Comparison of ENCODE assay signal across 8 mouse cellular contexts in the genomic region with DNA sequence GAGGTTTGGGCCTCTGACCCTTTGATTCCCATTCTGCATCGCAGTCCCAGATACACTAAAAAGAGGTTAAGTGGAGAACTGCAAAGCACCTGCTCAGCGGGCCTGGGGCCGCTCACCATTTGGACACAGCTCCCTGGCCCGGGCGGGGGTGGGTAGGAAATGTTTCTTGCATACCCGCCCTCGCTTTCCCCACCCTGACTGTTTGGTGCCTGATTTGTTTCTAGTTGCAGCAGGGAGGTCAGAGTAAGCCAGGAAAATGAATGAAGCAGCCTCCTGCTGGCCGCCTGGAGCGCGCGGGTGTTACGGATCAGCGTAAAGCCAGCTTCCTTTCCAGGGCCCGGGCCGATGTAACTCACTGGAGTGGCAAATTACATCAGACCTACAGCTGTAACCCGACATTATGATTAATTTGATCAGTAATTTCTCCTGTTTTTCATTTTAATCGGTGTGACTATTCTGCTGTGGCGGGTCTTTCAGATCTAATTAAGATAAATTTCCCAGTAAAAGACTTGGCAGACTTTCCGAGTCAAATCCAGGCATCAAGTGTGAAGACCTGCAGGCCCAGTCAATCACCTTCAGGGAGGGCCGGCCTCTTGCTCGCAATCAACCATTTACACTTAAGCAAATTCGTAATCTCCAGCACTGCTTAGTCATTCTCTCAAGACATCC.
DNase-seq lines count a peak whose midpoint lies in the region; ATAC-seq lines count a peak whose summit lies in the region.

No protein-coding gene starts in this region.

- H3K9me3 ChIP-seq in forebrain, embryonic 13.5 days (replicated peaks), result no peaks in the 10 kb centered on the region
- H3K9me3 ChIP-seq in midbrain, embryonic 13.5 days, result no peaks in the 10 kb centered on the region

- H3K4me3 ChIP-seq in forebrain, embryonic 13.5 days, result peak overlapping the region; percentile 21
- H3K4me3 ChIP-seq in midbrain, embryonic 13.5 days (replicated peaks), result 0 out of 2 replicates have a peak overlapping the region, but pooled peaks have one; percentile 9

- H3K36me3 ChIP-seq in forebrain, embryonic 13.5 days (ENCODE audit: poor library complexity, severe bottlenecking), result no peaks in the 10 kb centered on the region
- no peaks in the 10 kb centered on the region for H3K36me3 ChIP-seq in midbrain, embryonic 13.5 days

- H3K9ac ChIP-seq in forebrain, embryonic 13.5 days, result 0 out of 2 replicates have a peak overlapping the region, but pooled peaks have one; percentile 48
- H3K9ac ChIP-seq in midbrain, embryonic 13.5 days (replicated peaks), result peak overlapping the region; percentile 10; the same call in 1 of the 2 replicates

- H3K4me2 ChIP-seq in forebrain, embryonic 13.5 days, result peak overlapping the region; percentile 53
- peak overlapping the region; percentile 50 for H3K4me2 ChIP-seq in midbrain, embryonic 13.5 days (replicated peaks)

- DNase-seq in layer of hippocampus, postnatal 10 days (ENCODE audit: low spot score in 2 of 2), result peak; percentile 18 to 35
- DNase-seq in layer of hippocampus, adult 9-11 months, result no peak
- peak; percentile 15 for DNase-seq in adrenal gland, postnatal 25 days
- DNase-seq in kidney, adult 18-20 months, result peak; percentile 3
- no peak for DNase-seq in thymus, postnatal 0 days (ENCODE audit: low spot score)

- H3K4me1 ChIP-seq in forebrain, embryonic 13.5 days, result peaks cover 7% of the 10 kb centered on the region
- peaks cover 9% of the 10 kb centered on the region for H3K4me1 ChIP-seq in midbrain, embryonic 13.5 days (replicated peaks)

- peak; percentile 89 for ATAC-seq in forebrain, embryonic 13.5 days
- peak; percentile 92 for ATAC-seq in midbrain, embryonic 13.5 days
- no peak for ATAC-seq in granulocyte monocyte progenitor cell, adult 5-6 weeks (replicated peaks; ENCODE audit: poor library complexity, severe bottlenecking)

- WGBS in forebrain, embryonic 13.5 days, result 3% methylated on average over 22 of the region's 22 CpGs
- WGBS in midbrain, embryonic 13.5 days, result 3% methylated on average over 22 of the region's 22 CpGs

- no peak overlapping the region for H3K27ac ChIP-seq in forebrain, embryonic 13.5 days
- H3K27ac ChIP-seq in midbrain, embryonic 13.5 days, result peak overlapping the region; percentile 48

- H3K27me3 ChIP-seq in forebrain, embryonic 13.5 days, result 0 out of 2 replicates have a peak, but pooled peaks cover 3% of the 10 kb centered on the region
- 0 out of 2 replicates have a peak, but pooled peaks cover 3% of the 10 kb centered on the region for H3K27me3 ChIP-seq in midbrain, embryonic 13.5 days

Comparison
In these comparisons a context has a peak if more than half of its experiments do, and no peak if none do; other contexts are left out.
1. DNase-seq: peak in layer of hippocampus, postnatal 10 days (2 of 2), adrenal gland, postnatal 25 days (single experiment) and kidney, adult 18-20 months (single experiment); none in layer of hippocampus, adult 9-11 months (single experiment) and thymus, postnatal 0 days (single experiment).